Comparison of ENCODE assay signal across 31 mouse cellular contexts in genomic region chr3:60053931-60054330, GRCm38 (mm10). TPM values are rescaled to one million over a fixed set of nuclear protein-coding genes. Genes with fewer than 3 reads are reported as not detected.
DNase-seq lines count a peak whose midpoint lies in the region; ATAC-seq and TF ChIP-seq lines count a peak whose summit lies in the region.
"Had no signal": no experiment of that assay in that cellular context is flagged by ENCODE, and none has a peak within 500 bp of the region (broad histone marks: within the 10 kb centered on the region; RNA-seq: fewer than 3 reads in every experiment).

No protein-coding gene starts in this region.

- no peak overlapping the region for H3K4me2 ChIP-seq in lung, postnatal 0 days (replicated peaks; ENCODE audit: low read depth, low read length)
- no peak overlapping the region for H3K4me2 ChIP-seq in stomach, postnatal 0 days (replicated peaks; ENCODE audit: low read depth)
- H3K4me2 ChIP-seq: embryonic facial prominence, embryonic 13.5 days; embryonic facial prominence, embryonic 15.5 days; forebrain, embryonic 12.5 days had no signal

- H3K4me1 ChIP-seq in lung, postnatal 0 days (ENCODE audit: insufficient read depth, low read depth, low read length), result no peaks in the 10 kb centered on the region
- H3K4me1 ChIP-seq in lung, adult 2 months (ENCODE audit: control insufficient read depth, insufficient read depth, low read length), result no peaks in the 10 kb centered on the region
- no peaks in the 10 kb centered on the region for H3K4me1 ChIP-seq in stomach, postnatal 0 days (replicated peaks; ENCODE audit: control insufficient read depth, insufficient read depth)
- H3K4me1 ChIP-seq: embryonic facial prominence, embryonic 13.5 days; forebrain, embryonic 10.5 days; forebrain, embryonic 12.5 days had no signal

- TF ChIP-seq CTCF in lung, postnatal 0 days (IDR thresholded peaks at IDR 0.05), result no peak
- no peak for TF ChIP-seq CTCF in lung, adult 2 months (IDR thresholded peaks at IDR 0.05; ENCODE audit: insufficient read depth, low read length)
- no peak for TF ChIP-seq CTCF in stomach, postnatal 0 days (IDR thresholded peaks at IDR 0.05; ENCODE audit: low read depth)

- no peak overlapping the region for H3K4me3 ChIP-seq in lung, postnatal 0 days (ENCODE audit: low read depth, low read length)
- H3K4me3 ChIP-seq in lung, adult 2 months (replicated peaks; ENCODE audit: extremely low read depth, low read depth, low read length), result no peak overlapping the region
- no peak overlapping the region for H3K4me3 ChIP-seq in stomach, postnatal 0 days (ENCODE audit: low read depth, low read length)
- H3K4me3 ChIP-seq: embryonic facial prominence, embryonic 13.5 days; embryonic facial prominence, embryonic 15.5 days; erythroblast, embryonic 14.5 days; forebrain, embryonic 10.5 days; forebrain, embryonic 12.5 days had no signal

- no peak overlapping the region for H3K27ac ChIP-seq in lung, postnatal 0 days (ENCODE audit: low read length)
- H3K27ac ChIP-seq in stomach, postnatal 0 days (replicated peaks), result peak overlapping the region; percentile 35; the same call in 1 of the 2 replicates
- H3K27ac ChIP-seq: embryonic facial prominence, embryonic 13.5 days; embryonic facial prominence, embryonic 15.5 days; forebrain, embryonic 10.5 days; forebrain, embryonic 12.5 days had no signal

- no peaks in the 10 kb centered on the region for H3K27me3 ChIP-seq in lung, postnatal 0 days (replicated peaks; ENCODE audit: insufficient read depth, low read length)
- H3K27me3 ChIP-seq in stomach, postnatal 0 days (ENCODE audit: control insufficient read depth, insufficient read depth, low read length), result no peaks in the 10 kb centered on the region
- H3K27me3 ChIP-seq: embryonic facial prominence, embryonic 13.5 days; embryonic facial prominence, embryonic 15.5 days; forebrain, embryonic 12.5 days had no signal

- H3K9ac ChIP-seq in lung, postnatal 0 days (replicated peaks; ENCODE audit: low read depth), result no peak overlapping the region
- H3K9ac ChIP-seq in stomach, postnatal 0 days (ENCODE audit: low read length), result no peak overlapping the region
- H3K9ac ChIP-seq: embryonic facial prominence, embryonic 13.5 days; embryonic facial prominence, embryonic 15.5 days; forebrain, embryonic 12.5 days had no signal

- DNase-seq in lung, postnatal 0 days (ENCODE audit: low spot score), result peak; percentile 10
- no peak for DNase-seq in lung, adult 2 months
- peak; percentile 23 for DNase-seq in NIH3T3 (ENCODE audit: low read depth)
- no peak for DNase-seq in stomach, postnatal 0 days (ENCODE audit: low spot score)
- no peak for DNase-seq in adrenal gland, postnatal 14 days
- DNase-seq: adrenal gland, adult 8-10 months; adrenal gland, postnatal 25 days; cerebellum, adult 11 months; cerebellum, adult 18-20 months; cerebellum, adult 8-10 months; cerebellum, adult 9-11 months; cerebellum, postnatal 14 days; cerebellum, postnatal 36 days; embryo, embryonic 11 days had no signal

- WGBS in lung, postnatal 0 days, result 41% methylated on average over 2 of the region's 2 CpGs
- 49% methylated on average over 2 of the region's 2 CpGs for WGBS in lung, adult 2 months
- 68% methylated on average over 2 of the region's 2 CpGs for WGBS in stomach, postnatal 0 days

- peak; percentile 33; the same call in 1 of the 2 replicates for ATAC-seq in lung, postnatal 0 days
- peak; percentile 64; the same call in 1 of the 2 replicates for ATAC-seq in stomach, postnatal 0 days (ENCODE audit: low FRiP score, low TSS enrichment)
- ATAC-seq: activated CD4-positive, CD25-positive, alpha-beta regulatory T cell, adult 4 months; forebrain, embryonic 14.5 days; forebrain, embryonic 16.5 days; Patski had no signal

- H3K9me3 ChIP-seq in lung, postnatal 0 days (ENCODE audit: low read length), result no peaks in the 10 kb centered on the region
- H3K9me3 ChIP-seq in stomach, postnatal 0 days (ENCODE audit: control insufficient read depth, low read length), result no peaks in the 10 kb centered on the region
- H3K9me3 ChIP-seq: embryonic facial prominence, embryonic 13.5 days; embryonic facial prominence, embryonic 15.5 days; forebrain, embryonic 10.5 days; forebrain, embryonic 12.5 days had no signal

- no peaks in the 10 kb centered on the region for H3K36me3 ChIP-seq in lung, postnatal 0 days (ENCODE audit: insufficient read depth, low read length)
- H3K36me3 ChIP-seq in stomach, postnatal 0 days (ENCODE audit: control insufficient read depth, insufficient read depth, low read length), result no peaks in the 10 kb centered on the region
- H3K36me3 ChIP-seq: embryonic facial prominence, embryonic 13.5 days; embryonic facial prominence, embryonic 15.5 days; forebrain, embryonic 10.5 days; forebrain, embryonic 12.5 days had no signal

- TF ChIP-seq EP300 in lung, postnatal 0 days (IDR thresholded peaks at IDR 0.05), result no peak
- no peak for TF ChIP-seq EP300 in stomach, postnatal 0 days (optimal IDR thresholded peaks at IDR 0.05)

- TF ChIP-seq POLR2A in lung, adult 2 months (IDR thresholded peaks at IDR 0.05; ENCODE audit: borderline replicate concordance, extremely low read depth, low read depth, low read length), result no peak

RNA-seq across cellular contexts. Expression of gene Sucnr1, which starts 27.7 kb away (rescaled TPM):
- polyA plus RNA-seq in lung, postnatal 0 days (2015; fragmentation: Nextera tagmentation; extraction: Ambion mirVana), result not detected in 2 replicates
- polyA plus RNA-seq in lung, adult 2 months (2012; rRNA removed), result 0.14 and 0.32 TPM in 2 replicates
- polyA plus RNA-seq in stomach, postnatal 0 days (2015; fragmentation: Nextera tagmentation; extraction: Ambion mirVana), result 0.06 and 0.21 TPM in 2 replicates
- total RNA-seq in adrenal gland, postnatal 14 days (2021), result 1.8 and 2.0 TPM in 2 replicates
- total RNA-seq: common myeloid progenitor, adult 5-6 weeks; ES-E14; MEL had no signal
- polyA plus RNA-seq: activated CD4-positive, CD25-positive, alpha-beta regulatory T cell, adult 4 months; brain, embryonic 14.5 days; C2C12; embryonic facial prominence, embryonic 11.5 days; erythroblast, embryonic 14.5 days; forebrain, embryonic 10.5 days; forebrain, embryonic 12.5 days; forebrain, embryonic 14.5 days; forebrain, embryonic 16.5 days; Patski had no signal

RNA-seq across cellular contexts. Expression of gene Aadac, which starts 28.4 kb away (rescaled TPM):
- 0.14 and 0.25 TPM in 2 replicates for polyA plus RNA-seq in lung, postnatal 0 days (2015; fragmentation: Nextera tagmentation; extraction: Ambion mirVana)
- polyA plus RNA-seq in lung, adult 2 months (2012; rRNA removed), result 0.11 and 0.50 TPM in 2 replicates
- 1.6 and 2.2 TPM in 2 replicates for polyA plus RNA-seq in stomach, postnatal 0 days (2015; fragmentation: Nextera tagmentation; extraction: Ambion mirVana)
- 3.0 and 53.4 TPM in 2 replicates for total RNA-seq in adrenal gland, postnatal 14 days (2021)
- total RNA-seq: adrenal gland, adult 18-20 months; adrenal gland, adult 8-10 months; adrenal gland, postnatal 25 days; common myeloid progenitor, adult 5-6 weeks; ES-E14; MEL had no signal
- polyA plus RNA-seq: activated CD4-positive, CD25-positive, alpha-beta regulatory T cell, adult 4 months; brain, embryonic 14.5 days; C2C12; embryonic facial prominence, embryonic 11.5 days; embryonic facial prominence, embryonic 13.5 days; erythroblast, embryonic 14.5 days; forebrain, embryonic 10.5 days; forebrain, embryonic 12.5 days; forebrain, embryonic 14.5 days; forebrain, embryonic 16.5 days; Patski had no signal

RNA-seq across cellular contexts. Expression of gene Aadacl2, which starts 47.4 kb away (rescaled TPM):
- polyA plus RNA-seq in lung, postnatal 0 days (2015; fragmentation: Nextera tagmentation; extraction: Ambion mirVana), result not detected in 2 replicates
- polyA plus RNA-seq in lung, adult 2 months (2012; rRNA removed), result 2.1 TPM in 1 of 2 replicates, not detected in the other
- 11.4 TPM in 2 replicates for polyA plus RNA-seq in stomach, postnatal 0 days (2015; fragmentation: Nextera tagmentation; extraction: Ambion mirVana)
- total RNA-seq in adrenal gland, postnatal 14 days (2021), result not detected in 2 replicates
- total RNA-seq: adrenal gland, adult 18-20 months; adrenal gland, adult 8-10 months; adrenal gland, postnatal 25 days; adrenal gland, postnatal 4 days; common myeloid progenitor, adult 5-6 weeks; ES-E14; MEL had no signal
- polyA plus RNA-seq: activated CD4-positive, CD25-positive, alpha-beta regulatory T cell, adult 4 months; brain, embryonic 14.5 days; C2C12; embryonic facial prominence, embryonic 11.5 days; erythroblast, embryonic 14.5 days; forebrain, embryonic 10.5 days; forebrain, embryonic 12.5 days; forebrain, embryonic 14.5 days; forebrain, embryonic 16.5 days; Patski had no signal

Comparison
In these comparisons a context has a peak if more than half of its experiments do, and no peak if none do; other contexts are left out.
1. DNase-seq: peak in lung, postnatal 0 days (single experiment) and NIH3T3 (single experiment); none in lung, adult 2 months (single experiment), stomach, postnatal 0 days (single experiment) and adrenal gland, postnatal 14 days (single experiment).